Comparison of ENCODE assay signal across 21 mouse cellular contexts in the genomic region with DNA sequence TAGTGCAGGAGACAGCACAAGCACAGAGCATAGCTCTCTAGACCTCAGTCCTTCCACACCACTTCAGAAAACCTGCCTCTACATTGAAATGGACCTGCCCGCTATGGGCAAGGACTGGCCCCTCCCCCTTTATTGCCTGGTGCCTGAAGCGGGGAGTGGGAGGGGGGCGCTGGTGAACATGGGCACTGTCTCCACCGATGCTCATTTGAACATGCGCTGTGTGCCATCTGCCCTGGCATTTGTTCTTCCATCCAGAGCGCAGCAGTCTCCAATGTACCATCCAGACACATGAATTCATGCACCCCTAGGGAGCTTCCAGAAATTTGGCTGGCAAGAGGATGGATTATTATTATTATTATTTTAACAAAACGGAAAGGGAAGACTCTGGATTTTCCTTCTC. TPM values are rescaled to one million over a fixed set of nuclear protein-coding genes. Genes with fewer than 3 reads are reported as not detected.
A peak's percentile ranks its signal among the peaks of the same experiment; 100 is the strongest.
DNase-seq lines count a peak whose midpoint lies in the region; ATAC-seq lines count a peak whose summit lies in the region.
"Had no signal": no experiment of that assay in that cellular context is flagged by ENCODE, and none has a peak within 500 bp of the region (broad histone marks: within the 10 kb centered on the region; RNA-seq: fewer than 3 reads in every experiment).

No protein-coding gene starts in this region.

- 0 out of 2 replicates have a peak, but pooled peaks cover 10% of the 10 kb centered on the region for H3K27me3 ChIP-seq in hindbrain, embryonic 13.5 days
- H3K27me3 ChIP-seq in hindbrain, embryonic 10.5 days (ENCODE audit: insufficient read depth, poor library complexity, severe bottlenecking) = no peaks in the 10 kb centered on the region
- no peaks in the 10 kb centered on the region for H3K27me3 ChIP-seq in hindbrain, embryonic 16.5 days (replicated peaks; ENCODE audit: control insufficient read depth, insufficient read depth, low read length)
- no peaks in the 10 kb centered on the region for H3K27me3 ChIP-seq in kidney, embryonic 15.5 days
- H3K27me3 ChIP-seq: embryonic facial prominence, embryonic 15.5 days had no signal

- H3K9me3 ChIP-seq in hindbrain, embryonic 13.5 days = no peaks in the 10 kb centered on the region
- H3K9me3 ChIP-seq in hindbrain, embryonic 10.5 days = no peaks in the 10 kb centered on the region
- no peaks in the 10 kb centered on the region for H3K9me3 ChIP-seq in hindbrain, embryonic 16.5 days (ENCODE audit: control insufficient read depth, low read length)
- H3K9me3 ChIP-seq in kidney, embryonic 15.5 days (replicated peaks) = no peaks in the 10 kb centered on the region
- H3K9me3 ChIP-seq: embryonic facial prominence, embryonic 15.5 days; megakaryocyte, embryonic 14.5 days had no signal

- ATAC-seq in hindbrain, embryonic 13.5 days (ENCODE audit: low FRiP score) = peak; percentile 66; the same call in 1 of the 2 replicates
- ATAC-seq in hindbrain, embryonic 16.5 days = peak; percentile 72
- ATAC-seq in kidney, embryonic 15.5 days (replicated peaks; ENCODE audit: low FRiP score) = no peak

- peaks cover 12% of the 10 kb centered on the region for H3K4me1 ChIP-seq in hindbrain, embryonic 13.5 days (replicated peaks)
- no peaks in the 10 kb centered on the region; the same call in 1 of the 2 replicates for H3K4me1 ChIP-seq in hindbrain, embryonic 10.5 days (replicated peaks)
- peaks cover 7% of the 10 kb centered on the region; the same call in 1 of the 2 replicates for H3K4me1 ChIP-seq in hindbrain, embryonic 16.5 days (ENCODE audit: control insufficient read depth, insufficient read depth, low read depth, low read length)
- H3K4me1 ChIP-seq in kidney, embryonic 15.5 days = no peaks in the 10 kb centered on the region
- H3K4me1 ChIP-seq: embryonic facial prominence, embryonic 15.5 days had no signal

- 63% methylated on average over 7 of the region's 7 CpGs for WGBS in hindbrain, embryonic 13.5 days
- 85% methylated on average over 7 of the region's 7 CpGs for WGBS in hindbrain, embryonic 10.5 days
- 55% methylated on average over 7 of the region's 7 CpGs for WGBS in hindbrain, embryonic 16.5 days
- 71% methylated on average over 7 of the region's 7 CpGs for WGBS in kidney, embryonic 15.5 days

- no peak overlapping the region for H3K4me2 ChIP-seq in hindbrain, embryonic 13.5 days
- H3K4me2 ChIP-seq in hindbrain, embryonic 16.5 days (ENCODE audit: low read length) = no peak overlapping the region
- H3K4me2 ChIP-seq in kidney, embryonic 15.5 days = no peak overlapping the region
- H3K4me2 ChIP-seq: embryonic facial prominence, embryonic 15.5 days; liver, embryonic 11.5 days had no signal

- H3K9ac ChIP-seq in hindbrain, embryonic 13.5 days = no peak overlapping the region
- no peak overlapping the region for H3K9ac ChIP-seq in hindbrain, embryonic 16.5 days (ENCODE audit: low read depth, low read length)
- H3K9ac ChIP-seq in kidney, embryonic 15.5 days = no peak overlapping the region
- H3K9ac ChIP-seq: embryonic facial prominence, embryonic 15.5 days had no signal

- no peak overlapping the region for H3K4me3 ChIP-seq in hindbrain, embryonic 13.5 days
- no peak overlapping the region for H3K4me3 ChIP-seq in hindbrain, embryonic 10.5 days
- no peak overlapping the region for H3K4me3 ChIP-seq in hindbrain, embryonic 16.5 days (ENCODE audit: low read length)
- H3K4me3 ChIP-seq in kidney, embryonic 15.5 days (replicated peaks) = no peak overlapping the region
- H3K4me3 ChIP-seq: embryonic facial prominence, embryonic 15.5 days; left cerebral cortex, adult 2 months; megakaryocyte, embryonic 14.5 days had no signal

- peak overlapping the region; percentile 40; the same call in 1 of the 2 replicates for H3K27ac ChIP-seq in hindbrain, embryonic 13.5 days
- H3K27ac ChIP-seq in hindbrain, embryonic 10.5 days = no peak overlapping the region
- no peak overlapping the region for H3K27ac ChIP-seq in hindbrain, embryonic 16.5 days (ENCODE audit: low read depth, low read length)
- no peak overlapping the region for H3K27ac ChIP-seq in kidney, embryonic 15.5 days
- H3K27ac ChIP-seq: embryonic facial prominence, embryonic 15.5 days; left cerebral cortex, adult 2 months; stomach, postnatal 0 days had no signal

- no peak for DNase-seq in hindbrain, embryonic 10.5 days (ENCODE audit: low spot score)
- peak; percentile 51 for DNase-seq in retina, postnatal 1 day
- DNase-seq in retina, embryonic 14.5 days (ENCODE audit: low spot score) = no peak
- DNase-seq in kidney, postnatal 25 days = no peak
- DNase-seq: adrenal gland, adult 8-10 months; cerebellum, postnatal 36 days; kidney, adult 18-20 months; kidney, postnatal 10 days; lung, adult 2 months; right cerebral cortex, adult 18-20 months had no signal

- H3K36me3 ChIP-seq in hindbrain, embryonic 13.5 days = no peaks in the 10 kb centered on the region
- no peaks in the 10 kb centered on the region for H3K36me3 ChIP-seq in hindbrain, embryonic 10.5 days
- no peaks in the 10 kb centered on the region for H3K36me3 ChIP-seq in hindbrain, embryonic 16.5 days (ENCODE audit: control insufficient read depth, insufficient read depth, low read length)
- H3K36me3 ChIP-seq in kidney, embryonic 15.5 days = no peaks in the 10 kb centered on the region
- H3K36me3 ChIP-seq: embryonic facial prominence, embryonic 15.5 days had no signal

RNA-seq across cellular contexts. Expression of gene Aldh1a3, which starts 14.2 kb away (rescaled TPM):
- 2.1 and 3.2 TPM in 2 replicates for polyA plus RNA-seq in hindbrain, embryonic 13.5 days (2015; fragmentation: Nextera tagmentation; extraction: Ambion mirVana)
- polyA plus RNA-seq in hindbrain, embryonic 10.5 days (2016; fragmentation: Nextera tagmentation; extraction: Ambion mirVana) = 1.7 and 4.6 TPM in 2 replicates
- 2.5 and 3.2 TPM in 2 replicates for polyA plus RNA-seq in hindbrain, embryonic 16.5 days (2015; fragmentation: Nextera tagmentation; extraction: Ambion mirVana)
- polyA plus RNA-seq in kidney, embryonic 15.5 days (2015; fragmentation: Nextera tagmentation; extraction: Ambion mirVana) = 38.0 and 41.0 TPM in 2 replicates

RNA-seq across cellular contexts. Expression of gene Lrrk1, which starts 24.9 kb away (rescaled TPM):
- 4.6 and 5.0 TPM in 2 replicates for polyA plus RNA-seq in hindbrain, embryonic 13.5 days (2015; fragmentation: Nextera tagmentation; extraction: Ambion mirVana)
- 4.7 and 5.3 TPM in 2 replicates for polyA plus RNA-seq in hindbrain, embryonic 10.5 days (2016; fragmentation: Nextera tagmentation; extraction: Ambion mirVana)
- polyA plus RNA-seq in hindbrain, embryonic 16.5 days (2015; fragmentation: Nextera tagmentation; extraction: Ambion mirVana) = 3.0 and 4.5 TPM in 2 replicates
- polyA plus RNA-seq in kidney, embryonic 15.5 days (2015; fragmentation: Nextera tagmentation; extraction: Ambion mirVana) = 15.2 and 17.2 TPM in 2 replicates

RNA-seq across cellular contexts. Expression of gene Gm10974, which starts 47.4 kb away (rescaled TPM):
- polyA plus RNA-seq in hindbrain, embryonic 13.5 days (2015; fragmentation: Nextera tagmentation; extraction: Ambion mirVana) = not detected in 2 replicates
- not detected in 2 replicates for polyA plus RNA-seq in hindbrain, embryonic 10.5 days (2016; fragmentation: Nextera tagmentation; extraction: Ambion mirVana)
- not detected in 2 replicates for polyA plus RNA-seq in hindbrain, embryonic 16.5 days (2015; fragmentation: Nextera tagmentation; extraction: Ambion mirVana)
- polyA plus RNA-seq in kidney, embryonic 15.5 days (2015; fragmentation: Nextera tagmentation; extraction: Ambion mirVana) = not detected in 2 replicates
- polyA plus RNA-seq: embryonic facial prominence, embryonic 15.5 days; heart, embryonic 16.5 days; limb, embryonic 11.5 days; liver, embryonic 11.5 days; lung, adult 2 months; stomach, postnatal 0 days; thymus, postnatal 0 days had no signal
